Mouse (Mus musculus) lung, postnatal 14 days (tissue): ENCODE measurements around the gene Esyt1.

ENCODE experiments used
- DNase-seq: peaks from one replicate; pipeline ENCODE4 v3.0.0; 2021

The Esyt1 gene

GRCm38 (mm10) chr10:128474366-128474765 is 51.3 kb downstream of the Esyt1 start:
- no peak for DNase-seq

- DNase-seq: no peak
Measured at GRCm38 (mm10) chr10:128460270-128460630, 65.4 kb downstream of the Esyt1 start.
